Mouse (Mus musculus) spleen, adult 2 months (tissue): ENCODE measurements around the gene Daam2. TPM values are rescaled to one million over a fixed set of nuclear protein-coding genes. Genes with fewer than 3 reads are reported as not detected.

Experiments used
- DNase-seq, 2 experiments: peaks; one replicate each; pipeline versions ENCODE4 v3.0.0 to v3.0.0-alpha.2; 2012 to 2021; ENCODE audit warnings: low spot score in 2 of 2, low read depth in 1 of 2
- H3K27ac ChIP-seq: fragments of 200-500 bp; 2 replicates; pipeline ENCODE4 v1.5.1; 2012; ENCODE audit warnings: low read length, inconsistent platforms; ENCODE audit not compliant: insufficient read depth
- H3K27me3 ChIP-seq: fragments of 200-500 bp; 2 replicates; pipeline ENCODE4 v1.6.1; 2012; ENCODE audit warnings: mild to moderate bottlenecking, moderate library complexity, low read length, inconsistent platforms; ENCODE audit not compliant: control insufficient read depth, insufficient read depth
- H3K36me3 ChIP-seq: fragments of 200-500 bp; 2 replicates; pipeline ENCODE4 v1.6.1; 2012; ENCODE audit warnings: mild to moderate bottlenecking, low read length, inconsistent platforms; ENCODE audit not compliant: control insufficient read depth, insufficient read depth
- H3K4me1 ChIP-seq: fragments of 200-500 bp; 2 replicates; pipeline ENCODE4 v1.6.1; 2011; ENCODE audit warnings: inconsistent platforms; ENCODE audit not compliant: control insufficient read depth, insufficient read depth, insufficient read length
- H3K4me3 ChIP-seq: fragments of 200-500 bp; 2 replicates; pipeline ENCODE4 v1.5.1; 2011; ENCODE audit warnings: mild to moderate bottlenecking, inconsistent platforms; ENCODE audit not compliant: insufficient read depth, insufficient read length; ENCODE audit errors: extremely low read depth
- CTCF ChIP-seq: fragments of 200-500 bp; IDR thresholded peaks from 2 replicates; pipeline ENCODE4 v1.5.1; 2011; ENCODE audit warnings: mild to moderate bottlenecking, inconsistent platforms; ENCODE audit not compliant: insufficient read depth, insufficient read length, insufficient replicate concordance; ENCODE audit errors: extremely low read depth
- POLR2A ChIP-seq: fragments of 200-500 bp; IDR thresholded peaks from 2 replicates; pipeline ENCODE4 v1.6.1; 2011; ENCODE audit warnings: low read depth, low read length, inconsistent platforms
- WGBS: fragments of 180-500 bp; shearing (Covaris S2); methylation state at CpG from one replicate; pipeline ENCODE4 v1.1.7; 2018; 5-methylcytosine and 5-hydroxymethylcytosine counted together
- polyA plus RNA-seq: library from polyadenylated mRNA; depleted of rRNA; stranded (reverse); fragments of >200 nt; gene quantifications from 2 replicates; pipeline ENCODE4 v1.2.3, GENCODE M21; 2012

Daam2 gene
- polyA plus RNA-seq, 1 experiment = 3.1 TPM

DNA sequence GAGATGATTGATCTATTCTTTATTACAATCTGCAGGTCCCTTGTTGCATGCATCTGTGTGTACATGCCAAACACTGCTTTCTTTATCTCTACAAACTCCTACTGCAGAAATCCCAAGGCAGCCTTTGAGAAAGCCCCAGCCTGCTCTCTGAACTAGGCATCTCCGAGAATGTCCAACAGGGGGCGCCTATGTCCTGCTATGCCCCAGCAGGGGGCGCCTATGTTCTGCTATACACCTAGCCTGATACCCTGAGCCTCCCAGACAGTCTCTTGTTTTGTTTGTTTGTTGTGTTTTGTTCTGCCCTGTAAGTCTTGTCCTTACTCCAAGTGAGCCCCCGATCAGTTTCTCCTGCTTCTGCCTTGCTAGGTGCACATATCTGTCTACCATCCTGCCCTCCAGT, 95.9 kb downstream of the Daam2 start:
- H3K4me3 ChIP-seq = no peak overlapping the region
- peak; percentile 60; the same call in 1 of the 2 replicates for TF ChIP-seq CTCF
- no peak for TF ChIP-seq POLR2A
- H3K27ac ChIP-seq = no peak overlapping the region
- H3K36me3 ChIP-seq = no peaks in the 10 kb centered on the region
- H3K4me1 ChIP-seq = no peaks in the 10 kb centered on the region
- WGBS = 28% methylated on average over 4 of the region's 4 CpGs
- DNase-seq = peak in 1 of 2 experiments; percentile 16
- H3K27me3 ChIP-seq = no peaks in the 10 kb centered on the region

DNA sequence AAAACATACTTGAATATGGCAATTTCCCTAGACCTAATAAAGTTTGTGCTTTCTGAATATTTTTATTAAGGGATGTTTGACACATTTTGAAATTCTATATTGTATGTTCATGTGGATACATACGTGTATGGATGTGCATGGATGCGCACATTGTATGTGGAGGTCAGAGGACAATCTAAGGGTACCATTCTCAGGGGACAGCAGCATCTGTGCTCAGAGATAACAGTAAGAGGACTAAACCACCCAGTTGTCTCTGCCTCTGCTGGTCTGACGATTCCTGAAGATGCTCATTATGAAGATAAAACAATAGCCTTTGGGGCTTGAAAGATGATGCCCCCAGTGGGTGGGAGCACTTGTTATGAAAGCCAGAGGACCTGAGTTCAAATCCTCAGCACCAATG, 99.3 kb downstream of the Daam2 start:
- Histone ChIP-seq H3K4me1 (no peaks in the 10 kb centered on the region), H3K27ac (no peak overlapping the region), H3K4me3 (no peak overlapping the region), H3K36me3 (no peaks in the 10 kb centered on the region), H3K27me3 (no peaks in the 10 kb centered on the region)
- no peak for DNase-seq
- TF ChIP-seq POLR2A (no peak), CTCF (no peak)
- 80% methylated on average over 3 of the region's 3 CpGs for WGBS

DNA sequence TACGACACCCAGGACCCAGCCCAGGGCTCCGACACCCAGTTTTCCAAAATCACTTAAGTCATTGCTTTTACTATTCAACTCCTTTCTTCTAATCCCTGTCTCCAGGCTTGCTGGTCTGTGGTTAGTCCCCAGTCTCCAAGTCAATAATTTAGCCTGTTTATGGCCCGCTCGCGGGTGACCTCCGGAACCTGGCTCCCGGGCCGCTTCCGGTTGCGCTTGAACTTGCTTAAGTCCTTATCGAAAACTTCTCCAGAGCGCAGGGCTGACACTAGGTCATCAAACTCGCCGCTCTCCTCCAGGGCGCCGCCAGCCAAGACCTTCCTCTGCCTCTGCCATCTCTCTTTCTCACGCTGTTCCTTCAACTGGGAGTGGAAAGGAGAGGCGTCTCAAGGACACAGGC, 105.8 kb downstream of the Daam2 start:
- Histone ChIP-seq H3K36me3 (peaks cover 1% of the 10 kb centered on the region), H3K27ac (no peak overlapping the region), H3K4me3 (no peak overlapping the region), H3K4me1 (no peaks in the 10 kb centered on the region), H3K27me3 (no peaks in the 10 kb centered on the region)
- TF ChIP-seq CTCF = no peak
- no peak for TF ChIP-seq POLR2A
- 92% methylated on average over 18 of the region's 18 CpGs for whole genome bisulfite sequencing
- DNase-seq = no peak

DNA sequence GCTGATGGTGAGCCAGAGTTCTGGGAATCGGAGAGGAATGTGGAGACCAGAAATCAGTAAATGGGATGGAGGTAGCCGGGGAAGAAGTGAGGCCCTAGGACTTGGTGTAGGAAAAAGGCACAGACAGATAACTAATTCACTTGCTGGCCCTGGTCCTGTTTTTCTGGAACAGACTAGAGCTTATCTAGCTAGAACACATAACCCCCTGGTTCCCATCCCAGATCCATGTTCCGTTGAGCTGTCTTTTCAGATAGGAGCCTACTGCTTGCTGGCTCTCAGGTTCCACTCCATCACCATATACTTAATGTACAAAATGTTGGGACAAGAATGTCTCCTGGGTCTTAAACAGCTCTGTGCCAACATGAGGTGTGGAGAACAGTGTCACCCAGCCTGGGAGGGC, 106.3 kb downstream of the Daam2 start:
- no peak overlapping the region for H3K4me3 ChIP-seq
- DNase-seq = no peak
- H3K27me3 ChIP-seq = no peaks in the 10 kb centered on the region
- no peak overlapping the region for H3K27ac ChIP-seq
- no peak for TF ChIP-seq CTCF
- no peak for TF ChIP-seq POLR2A
- H3K36me3 ChIP-seq = peaks cover 1% of the 10 kb centered on the region
- H3K4me1 ChIP-seq = no peaks in the 10 kb centered on the region
- WGBS = 83% methylated on average over 3 of the region's 3 CpGs

DNA sequence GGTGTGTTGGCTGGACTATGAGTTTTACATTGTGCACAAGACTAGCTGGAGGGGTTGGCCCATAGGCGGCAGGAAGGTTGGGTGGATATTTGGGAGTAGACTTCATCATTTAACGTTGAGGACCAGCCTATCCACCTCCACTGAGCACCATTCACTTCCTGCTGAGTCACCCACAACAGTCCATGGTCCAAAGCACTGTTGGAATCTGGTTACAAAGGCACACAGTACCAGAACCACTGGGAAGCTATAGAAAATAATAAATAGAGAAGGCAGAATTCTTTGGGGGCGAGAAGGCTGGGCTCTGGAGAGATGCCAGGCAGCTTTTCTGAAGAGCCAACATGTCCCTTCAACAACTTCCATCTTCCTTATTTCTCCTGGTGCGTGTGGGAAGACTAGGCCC, 107.8 kb downstream of the Daam2 start:
- no peak overlapping the region for H3K27ac ChIP-seq

DNA sequence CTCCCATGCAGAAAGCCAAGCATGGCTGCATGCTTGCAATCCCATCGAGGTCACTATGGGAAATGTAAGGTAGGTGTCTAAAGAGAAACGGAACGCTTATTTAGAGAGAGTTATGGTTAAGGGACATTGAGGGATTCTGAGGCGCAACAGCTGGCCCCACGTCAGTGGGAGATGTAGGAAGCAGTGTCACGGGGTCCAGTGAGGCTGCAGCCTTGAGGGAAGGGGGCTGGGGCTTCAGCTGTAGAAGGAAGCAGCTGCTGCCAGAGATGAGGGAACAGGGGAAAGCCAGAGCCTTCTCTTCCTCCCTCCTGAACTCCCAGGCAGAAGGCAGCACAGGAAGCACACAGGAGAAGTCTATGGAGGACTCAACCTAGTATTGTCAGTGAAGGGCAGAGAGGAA, 113.2 kb downstream of the Daam2 start:
- DNase-seq = no peak
- H3K4me3 ChIP-seq = no peak overlapping the region

More for the DNA sequence above, 107.8 kb downstream of the Daam2 start:
- H3K4me1 ChIP-seq = no peaks in the 10 kb centered on the region
- DNase-seq = no peak
- H3K36me3 ChIP-seq = peaks cover 1% of the 10 kb centered on the region
- TF ChIP-seq CTCF (no peak), POLR2A (no peak)
- no peaks in the 10 kb centered on the region for H3K27me3 ChIP-seq
- 74% methylated on average over 4 of the region's 4 CpGs for WGBS
- no peak overlapping the region for H3K4me3 ChIP-seq

DNA sequence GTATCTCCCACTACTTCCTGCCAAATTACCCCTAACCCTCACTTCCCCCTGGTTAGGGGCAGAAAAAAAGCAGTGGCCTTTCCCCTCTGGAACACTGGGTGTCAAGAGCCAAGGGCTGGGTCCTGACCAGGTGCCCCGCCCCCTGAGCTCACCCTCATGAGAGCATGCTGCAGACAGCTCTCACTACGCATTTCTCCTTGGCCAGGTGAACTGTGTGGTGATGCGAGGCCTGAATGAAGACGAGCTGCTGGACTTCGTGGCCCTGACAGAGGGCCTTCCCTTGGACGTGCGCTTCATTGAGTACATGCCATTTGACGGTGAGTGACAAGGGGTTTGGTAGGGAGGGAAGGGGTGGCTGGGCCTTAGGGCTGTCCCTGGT, 114.9 kb downstream of the Daam2 start:
- WGBS = 93% methylated on average over 8 of the region's 8 CpGs

More for the DNA sequence above, 113.2 kb downstream of the Daam2 start:
- H3K4me1 ChIP-seq = no peaks in the 10 kb centered on the region
- 84% methylated on average over 6 of the region's 6 CpGs for WGBS
- no peak overlapping the region for H3K27ac ChIP-seq
- H3K36me3 ChIP-seq = peaks cover 10% of the 10 kb centered on the region
- no peaks in the 10 kb centered on the region for H3K27me3 ChIP-seq
- TF ChIP-seq CTCF = no peak
- no peak for TF ChIP-seq POLR2A

More for the DNA sequence above, 114.9 kb downstream of the Daam2 start:
- no peak for DNase-seq
- Histone ChIP-seq H3K27ac (no peak overlapping the region), H3K27me3 (no peaks in the 10 kb centered on the region), H3K4me1 (no peaks in the 10 kb centered on the region), H3K36me3 (peaks cover 9% of the 10 kb centered on the region; the same call in 1 of the 2 replicates), H3K4me3 (no peak overlapping the region)
- no peak for TF ChIP-seq CTCF
- TF ChIP-seq POLR2A = no peak
